Mouse (Mus musculus): Measurements from ENCODE around the gene Rabl6. TPM values are rescaled to one million over a fixed set of nuclear protein-coding genes. Genes with fewer than 3 reads are reported as not detected.
"Not testable (repeated sequence)": the region's sequence is repeated elsewhere in the genome, so short reads cannot be mapped to it uniquely, and the experiment has no call there.

Rabl6 gene
- polyA plus RNA-seq, 1 experiment from 2014 or later = 40.0 TPM

- 80% methylated on average over 4 of the region's 4 CpGs for WGBS (ENCODE audit: insufficient replicate concordance)
- not testable (repeated sequence) for H3K27me3 ChIP-seq (ENCODE audit: control insufficient read depth, insufficient read depth, low read length); ATAC-seq (replicated peaks; ENCODE audit: insufficient number of reproducible peaks, low FRiP score, low TSS enrichment)
These were observed 55.0 kb downstream of the Rabl6 start for GRCm38 (mm10) chr2:25553171-25553786.

GRCm38 (mm10) chr2:25551186-25551585, 57.1 kb downstream of the Rabl6 start:
- H3K4me2 ChIP-seq = no peak overlapping the region
- no peak overlapping the region for H3K27ac ChIP-seq (ENCODE audit: low read depth, low read length)
- H3K9me3 ChIP-seq (replicated peaks; ENCODE audit: control insufficient read depth, low read length) = no peaks in the 10 kb centered on the region
- no peaks in the 10 kb centered on the region for H3K4me1 ChIP-seq (ENCODE audit: control insufficient read depth, insufficient read depth, low read length)
- no peak for ATAC-seq (replicated peaks; ENCODE audit: insufficient number of reproducible peaks, low FRiP score, low TSS enrichment)
- no peaks in the 10 kb centered on the region for H3K27me3 ChIP-seq (ENCODE audit: control insufficient read depth, insufficient read depth, low read length)
- no peak overlapping the region for H3K9ac ChIP-seq (ENCODE audit: low read depth, low read length)
- WGBS (ENCODE audit: insufficient replicate concordance) = 30% methylated on average over 5 of the region's 5 CpGs
- H3K4me3 ChIP-seq (ENCODE audit: low read depth, low read length) = no peak overlapping the region
- no peaks in the 10 kb centered on the region for H3K36me3 ChIP-seq (ENCODE audit: control insufficient read depth, insufficient read depth, low read length)

More at GRCm38 (mm10) chr2:25553171-25553786, 55.0 kb downstream of the Rabl6 start:
- not testable (repeated sequence) for H3K36me3 ChIP-seq (ENCODE audit: control insufficient read depth, insufficient read depth, low read length); H3K9ac ChIP-seq (ENCODE audit: low read depth, low read length); H3K4me1 ChIP-seq (ENCODE audit: control insufficient read depth, insufficient read depth, low read length); H3K27ac ChIP-seq (ENCODE audit: low read depth, low read length); H3K4me2 ChIP-seq; H3K4me3 ChIP-seq (ENCODE audit: low read depth, low read length); H3K9me3 ChIP-seq (replicated peaks; ENCODE audit: control insufficient read depth, low read length)

GRCm38 (mm10) chr2:25549021-25549991, 59.0 kb downstream of the Rabl6 start:
- no peak overlapping the region for H3K4me3 ChIP-seq (ENCODE audit: low read depth, low read length)
- H3K27me3 ChIP-seq (ENCODE audit: control insufficient read depth, insufficient read depth, low read length) = no peaks in the 10 kb centered on the region
- no peak overlapping the region for H3K9ac ChIP-seq (ENCODE audit: low read depth, low read length)
- H3K4me2 ChIP-seq = no peak overlapping the region
- no peak overlapping the region for H3K27ac ChIP-seq (ENCODE audit: low read depth, low read length)
- WGBS (ENCODE audit: insufficient replicate concordance) = 64% methylated on average over 9 of the region's 9 CpGs
- H3K36me3 ChIP-seq (ENCODE audit: control insufficient read depth, insufficient read depth, low read length) = no peaks in the 10 kb centered on the region
- ATAC-seq (replicated peaks; ENCODE audit: insufficient number of reproducible peaks, low FRiP score, low TSS enrichment) = no peak
- H3K9me3 ChIP-seq (replicated peaks; ENCODE audit: control insufficient read depth, low read length) = no peaks in the 10 kb centered on the region
- peaks cover 6% of the 10 kb centered on the region; the same call in 1 of the 2 replicates for H3K4me1 ChIP-seq (ENCODE audit: control insufficient read depth, insufficient read depth, low read length)

GRCm38 (mm10) chr2:25546811-25547491, 61.4 kb downstream of the Rabl6 start, which contains the start of gene Traf2:
Gene Traf2, minus strand, starts transcription at chr2:25546940.
- H3K9ac ChIP-seq (ENCODE audit: low read depth, low read length) = peak within 1 kb of the TSS; percentile 84
- peak; percentile 97 for ATAC-seq (replicated peaks; ENCODE audit: insufficient number of reproducible peaks, low FRiP score, low TSS enrichment)
- H3K27me3 ChIP-seq (ENCODE audit: control insufficient read depth, insufficient read depth, low read length) = no peaks in the 10 kb centered on the region
- no peaks in the 10 kb centered on the region for H3K36me3 ChIP-seq (ENCODE audit: control insufficient read depth, insufficient read depth, low read length)
- H3K4me1 ChIP-seq (ENCODE audit: control insufficient read depth, insufficient read depth, low read length) = peaks cover 6% of the 10 kb centered on the region; the same call in 1 of the 2 replicates
- no peaks in the 10 kb centered on the region for H3K9me3 ChIP-seq (replicated peaks; ENCODE audit: control insufficient read depth, low read length)
- H3K4me2 ChIP-seq = peak within 1 kb of the TSS; percentile 93
- 3% methylated on average over 48 of the region's 48 CpGs for WGBS (ENCODE audit: insufficient replicate concordance)
- H3K27ac ChIP-seq (ENCODE audit: low read depth, low read length) = peak within 1 kb of the TSS; percentile 87
- peak within 1 kb of the TSS; percentile 63 for H3K4me3 ChIP-seq (ENCODE audit: low read depth, low read length)

GRCm38 (mm10) chr2:25545996-25546810, 62.1 kb downstream of the Rabl6 start:
- Histone ChIP-seq H3K9ac (ENCODE audit: low read depth, low read length) (peak overlapping the region; percentile 84), H3K4me2 (peak overlapping the region; percentile 93), H3K27ac (ENCODE audit: low read depth, low read length) (peak overlapping the region; percentile 87), H3K4me3 (ENCODE audit: low read depth, low read length) (peak overlapping the region; percentile 63), H3K4me1 (ENCODE audit: control insufficient read depth, insufficient read depth, low read length) (peaks cover 6% of the 10 kb centered on the region; the same call in 1 of the 2 replicates), H3K27me3 (ENCODE audit: control insufficient read depth, insufficient read depth, low read length) (no peaks in the 10 kb centered on the region), H3K36me3 (ENCODE audit: control insufficient read depth, insufficient read depth, low read length) (no peaks in the 10 kb centered on the region), H3K9me3 (replicated peaks; ENCODE audit: control insufficient read depth, low read length) (no peaks in the 10 kb centered on the region)
- ATAC-seq (replicated peaks; ENCODE audit: insufficient number of reproducible peaks, low FRiP score, low TSS enrichment) = peak; percentile 75
- 8% methylated on average over 43 of the region's 43 CpGs for WGBS (ENCODE audit: insufficient replicate concordance)

- WGBS (ENCODE audit: insufficient replicate concordance) = 83% methylated on average over 10 of the region's 10 CpGs
- no peak overlapping the region for H3K27ac ChIP-seq (ENCODE audit: low read depth, low read length)
- no peaks in the 10 kb centered on the region for H3K9me3 ChIP-seq (replicated peaks; ENCODE audit: control insufficient read depth, low read length)
- no peak overlapping the region for H3K9ac ChIP-seq (ENCODE audit: low read depth, low read length)
- ATAC-seq (replicated peaks; ENCODE audit: insufficient number of reproducible peaks, low FRiP score, low TSS enrichment) = no peak
- no peak overlapping the region for H3K4me2 ChIP-seq
- no peaks in the 10 kb centered on the region for H3K27me3 ChIP-seq (ENCODE audit: control insufficient read depth, insufficient read depth, low read length)
- peaks cover 6% of the 10 kb centered on the region; the same call in 1 of the 2 replicates for H3K4me1 ChIP-seq (ENCODE audit: control insufficient read depth, insufficient read depth, low read length)
- H3K4me3 ChIP-seq (ENCODE audit: low read depth, low read length) = no peak overlapping the region
- H3K36me3 ChIP-seq (ENCODE audit: control insufficient read depth, insufficient read depth, low read length) = peaks cover 2% of the 10 kb centered on the region; the same call in 1 of the 2 replicates
These were observed 66.5 kb downstream of the Rabl6 start for GRCm38 (mm10) chr2:25541644-25542367.

- no peak overlapping the region for H3K27ac ChIP-seq (ENCODE audit: low read depth, low read length)
- peaks cover 8% of the 10 kb centered on the region for H3K36me3 ChIP-seq (ENCODE audit: control insufficient read depth, insufficient read depth, low read length)
- no peaks in the 10 kb centered on the region for H3K27me3 ChIP-seq (ENCODE audit: control insufficient read depth, insufficient read depth, low read length)
- no peaks in the 10 kb centered on the region for H3K9me3 ChIP-seq (replicated peaks; ENCODE audit: control insufficient read depth, low read length)
- no peak overlapping the region for H3K4me3 ChIP-seq (ENCODE audit: low read depth, low read length)
- H3K4me2 ChIP-seq = no peak overlapping the region
- 89% methylated on average over 4 of the region's 4 CpGs for WGBS (ENCODE audit: insufficient replicate concordance)
- no peak for ATAC-seq (replicated peaks; ENCODE audit: insufficient number of reproducible peaks, low FRiP score, low TSS enrichment)
- H3K4me1 ChIP-seq (ENCODE audit: control insufficient read depth, insufficient read depth, low read length) = no peaks in the 10 kb centered on the region; the same call in 1 of the 2 replicates
- H3K9ac ChIP-seq (ENCODE audit: low read depth, low read length) = no peak overlapping the region
These were observed 67.8 kb downstream of the Rabl6 start for GRCm38 (mm10) chr2:25540541-25540948.

All from heart, embryonic 11.5 days (tissue).